Mouse (Mus musculus): Measurements from ENCODE around the gene Rhobtb3.
"Not testable (repeated sequence)": the region's sequence is repeated elsewhere in the genome, so short reads cannot be mapped to it uniquely, and the experiment has no call there.

Gene Rhobtb3

DNA sequence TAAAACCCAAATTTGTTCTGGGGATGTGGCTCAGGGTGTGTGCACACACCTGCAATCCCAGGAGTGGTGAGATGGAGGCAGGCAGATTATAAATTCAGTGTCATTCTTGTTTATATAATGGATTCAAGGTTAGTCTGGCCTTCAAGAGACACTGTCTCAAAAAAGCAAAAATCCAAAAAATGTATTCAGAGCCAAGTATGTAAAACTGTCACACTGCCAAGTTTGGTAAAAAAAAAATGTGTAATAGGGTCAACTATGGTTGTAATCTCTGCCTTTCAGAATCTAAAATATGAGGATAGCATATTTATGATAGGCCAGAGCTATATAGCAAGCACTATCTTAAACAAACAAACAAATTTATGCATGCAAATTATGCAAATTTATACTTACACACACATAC is 15.8 kb downstream of the Rhobtb3 start:
- no peak for DNase-seq

DNA sequence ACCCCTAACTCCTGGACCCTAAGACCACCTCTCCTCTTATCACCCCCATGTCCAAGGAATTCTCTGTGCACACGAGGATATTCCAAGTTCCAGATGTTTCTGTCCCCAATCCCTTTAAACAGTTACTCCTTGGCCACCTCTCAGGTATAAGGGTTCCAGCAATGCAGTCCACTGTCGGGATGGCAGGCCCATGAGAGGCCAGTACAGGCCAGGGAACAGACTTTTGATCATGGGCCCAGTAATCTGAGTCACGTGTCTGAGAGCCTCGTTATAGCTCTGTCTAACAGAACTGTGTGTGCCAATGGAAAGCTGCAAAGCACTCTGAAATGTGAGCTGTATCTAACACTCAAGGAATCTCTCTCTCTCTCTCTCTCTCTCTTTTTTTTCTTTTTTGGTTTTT is 29.6 kb downstream of the Rhobtb3 start:
- DNase-seq, result no peak

DNA sequence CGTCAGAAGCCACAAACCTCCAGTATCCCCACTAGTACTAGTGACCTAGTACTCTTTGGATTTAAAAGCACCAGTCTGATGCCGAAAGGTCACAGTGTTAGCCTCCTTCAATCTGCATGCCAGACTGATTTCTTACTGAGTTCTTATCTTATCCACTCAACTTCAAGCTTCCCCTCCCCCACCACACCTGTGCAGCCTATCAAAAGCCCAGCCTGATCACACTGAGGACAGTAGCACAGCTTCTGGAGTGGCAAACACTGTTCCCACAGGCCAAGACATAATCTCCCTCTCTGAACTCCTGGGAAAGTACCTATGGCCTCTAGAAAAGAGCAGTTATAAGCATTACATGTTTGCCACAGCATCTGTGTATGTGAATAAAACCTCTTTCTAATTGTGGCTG is 35.5 kb downstream of the Rhobtb3 start:
- no peak for DNase-seq

DNA sequence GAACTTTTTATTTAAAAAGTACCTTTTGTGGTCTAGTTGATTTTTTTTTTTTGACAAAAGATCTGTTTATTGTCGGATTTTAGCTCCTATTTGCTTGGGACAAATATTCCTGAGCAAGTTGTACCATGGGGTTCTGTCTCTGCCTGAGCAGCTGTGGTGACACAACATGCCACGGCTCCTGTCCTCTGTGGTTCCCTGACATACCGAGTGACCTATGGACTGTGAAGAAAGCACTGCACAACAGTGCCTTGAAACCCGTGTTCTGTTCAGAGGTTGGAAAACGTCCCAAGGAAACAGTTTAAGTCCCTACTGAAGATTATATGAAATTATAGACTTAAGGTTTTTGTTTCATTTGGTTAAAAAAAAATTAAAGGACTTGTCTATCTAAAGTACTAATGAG is 36.6 kb downstream of the Rhobtb3 start:
- DNase-seq, result no peak

DNA sequence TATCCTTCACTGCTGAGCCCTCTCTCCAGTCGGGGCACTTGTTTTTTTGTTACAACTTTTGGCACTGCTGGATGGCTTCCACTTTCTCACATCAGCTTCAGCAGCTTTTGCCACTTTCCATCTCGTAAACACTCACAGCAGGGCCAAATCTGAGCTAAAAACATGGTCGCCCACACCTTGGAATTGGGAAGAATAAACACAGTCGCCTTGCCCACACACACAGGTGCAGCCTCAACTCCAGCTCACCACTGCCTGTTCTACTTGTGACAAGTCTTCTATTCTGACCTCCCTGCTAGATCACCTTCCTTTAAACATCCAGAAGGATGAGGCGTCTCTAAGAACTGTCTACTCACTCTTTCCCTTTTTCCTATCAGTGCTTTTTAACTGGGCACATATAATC is 39.1 kb downstream of the Rhobtb3 start:
- no peak for DNase-seq

DNA sequence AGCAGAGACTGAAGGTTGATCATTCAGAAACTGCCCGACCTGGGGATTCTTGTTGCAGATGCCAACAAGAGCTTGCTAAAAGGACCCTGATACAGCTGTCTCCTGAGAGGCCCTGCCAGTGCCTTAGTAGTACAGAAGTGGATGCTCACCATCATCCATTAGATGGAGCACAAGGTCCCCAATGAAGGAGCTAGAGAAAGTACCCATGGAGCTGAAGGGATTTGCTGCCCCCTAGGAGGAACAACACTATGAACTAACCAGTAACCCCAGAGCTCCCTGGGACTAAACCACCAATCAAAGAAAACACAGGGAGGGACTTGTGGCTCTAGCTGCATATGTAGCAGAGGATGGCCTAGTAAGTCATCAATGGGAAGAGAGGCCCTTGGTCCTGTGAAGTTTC is 42.8 kb downstream of the Rhobtb3 start:
- DNase-seq, result not testable (repeated sequence)

DNA sequence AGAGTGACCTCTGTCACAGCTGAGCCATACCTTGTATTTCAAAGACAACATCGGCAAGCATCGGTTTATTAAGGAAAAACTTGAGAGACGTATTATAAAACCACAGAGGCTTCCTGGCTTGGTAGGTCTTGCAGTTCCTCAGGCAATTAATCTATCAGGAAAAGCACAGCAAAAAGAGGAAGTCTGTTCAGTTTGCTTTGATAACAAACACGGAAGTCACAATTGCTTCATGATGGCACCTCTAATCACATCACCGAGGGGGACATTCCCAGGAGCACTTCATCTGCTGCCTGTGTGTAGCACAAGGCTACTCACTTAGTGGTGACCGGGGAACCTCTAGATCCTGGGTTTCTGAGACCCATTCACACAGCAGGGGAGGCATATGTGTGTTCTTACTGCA is 50.8 kb downstream of the Rhobtb3 start:
- DNase-seq, result no peak

DNA sequence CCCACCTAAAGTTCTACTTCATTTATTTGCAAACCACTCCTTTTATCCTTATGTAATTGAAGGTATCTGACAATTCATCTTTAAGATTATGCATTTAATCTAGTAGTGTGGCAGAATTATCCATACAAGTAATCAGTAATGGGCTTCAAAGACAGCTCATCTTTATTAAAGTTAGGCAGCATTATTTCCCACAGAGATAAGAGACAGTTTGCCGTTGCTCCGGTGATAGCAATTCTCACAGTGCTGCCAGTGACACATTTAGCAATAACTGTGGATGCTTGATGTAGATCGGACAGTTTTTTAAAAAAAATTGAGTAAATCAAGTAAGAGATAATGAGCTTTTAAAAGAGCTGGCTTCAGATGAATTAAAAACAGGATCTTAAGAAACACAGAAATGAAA is 51.4 kb downstream of the Rhobtb3 start:
- no peak for DNase-seq

DNA sequence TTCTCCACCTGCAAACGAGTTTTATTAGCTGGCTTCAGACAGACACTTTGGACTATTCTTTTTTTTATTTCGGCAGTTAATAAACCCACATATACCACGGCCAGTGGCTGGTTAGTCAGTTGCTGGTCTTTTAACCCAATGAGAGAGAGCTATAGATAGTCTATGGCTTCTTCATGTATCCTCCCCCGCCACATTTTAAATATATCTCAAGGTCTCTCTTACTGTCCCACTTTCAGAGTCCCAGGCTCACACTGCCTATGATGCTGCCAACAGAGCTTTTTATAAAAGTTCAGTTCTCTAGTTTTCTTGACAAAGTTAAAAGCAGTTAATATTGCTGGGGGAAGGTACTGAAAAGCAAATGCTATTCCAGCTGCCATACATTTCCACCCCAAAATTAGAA is 51.9 kb downstream of the Rhobtb3 start:
- DNase-seq, result no peak

DNA sequence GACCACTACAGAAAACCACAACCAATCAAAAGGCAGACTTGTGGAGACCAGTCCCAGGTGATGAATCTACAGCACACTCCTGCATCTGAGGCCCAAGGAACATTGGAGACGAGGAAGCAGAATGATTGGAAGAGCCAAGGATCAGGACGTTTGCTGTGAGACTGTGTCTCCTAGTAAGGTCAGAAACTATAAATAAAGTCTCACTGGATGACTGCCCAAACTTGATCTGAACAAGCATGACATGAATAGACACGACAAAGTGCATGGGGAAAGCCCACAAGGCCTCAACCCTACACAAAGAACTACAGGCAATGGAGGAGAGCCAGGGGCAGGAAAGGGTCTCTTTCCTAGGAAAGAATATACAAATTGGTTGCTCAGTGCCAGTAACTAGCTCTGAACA is 59.9 kb downstream of the Rhobtb3 start:
- no peak for DNase-seq

DNA sequence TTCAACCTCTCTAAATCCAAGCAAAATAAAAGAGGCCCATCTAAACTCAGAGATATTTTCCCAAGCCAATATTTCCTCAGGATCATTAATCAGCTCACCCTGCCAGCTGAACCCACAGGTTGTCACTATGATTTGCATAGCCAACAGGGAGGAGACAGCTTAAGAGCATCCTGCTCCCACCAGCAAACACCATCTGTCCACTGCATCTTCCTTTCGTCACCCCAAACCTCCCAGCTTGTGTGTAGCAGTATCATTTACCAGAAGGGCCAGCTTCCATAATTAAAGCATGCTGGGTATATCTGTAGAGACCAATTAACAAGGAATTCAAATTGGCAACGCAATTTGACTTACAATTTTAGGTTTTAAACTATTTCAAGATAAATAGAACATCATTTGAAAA is 63.2 kb downstream of the Rhobtb3 start:
- DNase-seq, result no peak

DNA sequence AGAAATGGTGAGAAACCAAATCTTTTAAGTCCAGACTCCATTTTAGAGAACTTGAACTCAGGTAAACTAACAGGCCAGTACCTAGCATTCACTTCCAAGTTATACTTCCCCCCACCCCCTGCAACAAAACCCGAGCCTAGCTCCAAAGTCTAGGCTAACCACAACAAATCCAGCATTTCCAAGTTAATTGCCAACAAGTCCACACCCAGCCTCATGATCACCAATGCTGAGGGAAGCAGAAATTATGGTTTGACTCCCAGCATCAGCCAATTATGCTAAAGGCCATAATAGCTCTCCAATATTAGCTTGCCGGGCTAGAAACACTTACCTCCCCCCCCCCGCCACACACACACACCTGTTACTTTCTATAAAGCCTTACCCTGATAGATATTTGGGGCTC is 64.0 kb downstream of the Rhobtb3 start:
- no peak for DNase-seq

DNA sequence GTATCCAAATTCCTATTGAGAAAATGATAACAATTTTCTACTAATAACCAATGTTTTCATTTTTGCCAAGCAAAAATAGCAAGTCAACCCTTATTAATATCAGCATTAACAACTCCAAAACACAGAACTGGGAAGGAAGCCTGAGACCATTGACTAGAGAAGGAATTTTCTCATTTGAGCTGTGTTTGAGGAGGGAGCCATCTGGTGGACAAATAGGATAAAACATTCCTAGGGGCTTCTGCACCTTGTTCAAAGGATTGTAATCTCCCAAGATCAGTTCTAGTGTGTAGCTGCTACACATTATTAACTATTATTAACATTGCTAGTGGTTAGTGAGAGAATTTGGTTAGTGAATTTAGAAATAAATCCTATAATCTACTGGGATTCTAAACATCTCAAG is 65.8 kb downstream of the Rhobtb3 start:
- DNase-seq, result peak; percentile 69

DNA sequence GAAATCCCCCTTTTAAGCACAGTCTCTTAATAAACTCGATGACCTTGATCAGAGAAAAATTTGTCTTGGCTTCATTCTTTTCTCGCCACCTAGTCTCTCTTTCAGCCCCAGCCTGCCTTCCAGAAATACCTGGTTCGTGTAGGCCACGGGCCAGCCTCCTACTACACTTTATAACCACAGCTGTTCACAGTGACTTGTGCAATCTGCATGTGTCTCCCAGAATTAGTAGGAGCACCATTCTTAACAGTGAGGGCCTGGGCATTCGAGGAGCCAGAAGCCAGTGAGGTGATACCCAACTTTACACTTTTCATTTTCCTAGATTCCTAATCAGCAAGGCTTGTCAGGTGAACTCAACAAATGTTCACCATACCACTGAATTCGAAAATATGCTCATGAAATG is 67.1 kb downstream of the Rhobtb3 start:
- DNase-seq, result no peak

DNA sequence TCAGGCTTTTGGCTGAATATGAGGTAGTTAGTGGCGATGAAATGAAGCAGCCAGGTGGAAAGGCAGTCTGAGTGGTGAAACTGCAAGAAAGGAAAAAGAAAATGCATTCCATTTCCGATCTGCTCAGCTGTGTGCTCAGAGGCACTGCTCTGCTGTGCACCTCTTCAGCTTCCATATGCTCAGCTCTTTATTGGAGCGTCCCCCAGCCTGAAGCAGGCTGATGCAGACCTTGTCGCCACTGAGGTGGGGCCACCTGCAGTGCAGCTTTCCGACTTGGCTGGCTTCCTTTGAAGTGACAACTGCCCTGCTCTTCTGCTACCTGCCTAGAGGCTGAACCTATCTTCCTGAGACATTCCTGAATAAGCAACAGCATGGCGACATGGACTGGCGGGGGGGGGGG is 67.5 kb downstream of the Rhobtb3 start:
- DNase-seq, result not testable (repeated sequence)

DNA sequence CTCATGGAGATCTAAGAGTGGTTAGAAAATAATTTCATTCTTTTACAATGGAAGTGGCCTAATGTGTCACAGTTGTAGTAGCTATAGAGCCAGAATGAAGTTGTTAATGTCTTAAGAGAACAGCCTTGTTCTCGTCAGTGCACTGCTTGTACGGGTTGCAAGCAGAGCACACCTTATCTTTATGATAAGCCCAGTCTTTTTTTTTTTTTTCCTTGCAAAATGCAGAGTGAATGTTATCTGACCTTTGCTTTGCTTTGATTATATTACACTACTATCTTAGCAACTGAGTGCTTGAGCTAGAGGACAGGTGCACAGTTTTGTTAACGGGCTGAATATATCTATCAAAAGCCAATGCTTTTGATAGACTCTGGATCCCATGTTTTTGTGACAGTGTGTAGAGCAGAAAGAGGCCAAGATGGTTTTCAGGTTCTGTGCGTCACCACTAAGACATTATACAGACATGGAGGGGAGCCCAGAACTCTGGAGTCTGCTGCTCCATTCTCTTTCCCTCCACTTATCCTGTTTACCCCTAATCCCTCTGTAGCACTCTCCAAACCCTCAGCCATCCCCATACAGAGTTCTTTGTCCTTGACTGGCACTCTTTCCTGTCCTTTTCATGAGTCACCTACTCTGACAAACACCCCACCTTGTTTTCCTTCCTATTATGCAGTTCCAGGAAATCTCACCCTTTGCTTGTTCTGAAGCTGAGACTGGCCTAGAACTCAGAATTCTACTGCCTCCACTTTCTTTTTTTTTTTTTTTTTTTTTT is 68.9 kb downstream of the Rhobtb3 start:
- no peak for DNase-seq

DNA sequence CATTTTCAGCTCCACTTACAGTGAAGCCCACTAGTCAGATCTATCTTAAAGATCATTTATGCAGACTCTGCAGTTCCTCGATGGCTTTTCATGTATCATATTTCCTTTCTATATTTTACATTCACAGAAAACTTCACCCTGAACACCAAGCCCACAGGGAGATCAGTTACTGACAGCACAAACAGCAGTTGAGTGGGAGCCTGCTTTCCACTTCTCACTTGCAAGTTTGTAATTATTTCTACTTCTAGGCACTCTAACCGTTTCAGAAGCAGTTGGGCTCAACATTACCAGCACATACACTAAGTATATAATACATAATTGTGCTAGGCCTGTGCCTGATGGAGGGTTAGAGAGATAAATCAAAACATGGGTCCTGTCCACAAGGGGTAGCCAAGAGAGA is 75.8 kb downstream of the Rhobtb3 start:
- DNase-seq, result no peak

DNA sequence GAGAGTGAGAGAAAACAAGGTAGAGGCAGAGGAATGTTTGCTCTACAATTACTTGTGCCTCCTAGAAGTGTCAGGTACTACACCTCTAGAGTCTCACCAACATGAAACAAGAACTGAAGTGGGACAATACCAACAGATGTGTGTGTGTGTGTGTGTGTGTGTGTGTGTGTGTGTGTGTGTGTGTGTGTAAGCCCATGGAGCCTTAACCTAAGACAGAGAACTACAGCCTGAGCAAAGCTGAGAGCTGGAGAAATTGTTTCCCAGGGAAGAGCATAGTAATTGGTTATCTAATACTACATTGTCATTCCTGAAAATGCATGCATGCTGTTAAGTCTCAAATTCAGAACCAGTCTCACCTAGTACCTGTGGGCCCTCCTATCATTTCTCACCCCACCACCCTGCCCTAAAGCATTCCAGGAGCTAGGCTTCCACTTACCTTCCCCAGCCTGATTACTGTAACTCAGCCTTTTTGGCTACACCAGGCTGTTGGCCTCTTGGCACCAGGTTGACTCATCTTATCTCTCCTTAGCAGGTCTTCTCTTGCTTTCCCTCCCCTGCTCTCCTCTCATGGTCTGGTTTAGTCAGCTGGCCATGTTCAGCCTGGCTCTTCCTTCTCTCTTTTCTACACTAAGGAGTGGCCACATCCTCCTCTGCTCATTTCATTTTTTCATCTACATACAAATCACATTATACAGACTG is 78.1 kb downstream of the Rhobtb3 start:
- DNase-seq, result no peak

DNA sequence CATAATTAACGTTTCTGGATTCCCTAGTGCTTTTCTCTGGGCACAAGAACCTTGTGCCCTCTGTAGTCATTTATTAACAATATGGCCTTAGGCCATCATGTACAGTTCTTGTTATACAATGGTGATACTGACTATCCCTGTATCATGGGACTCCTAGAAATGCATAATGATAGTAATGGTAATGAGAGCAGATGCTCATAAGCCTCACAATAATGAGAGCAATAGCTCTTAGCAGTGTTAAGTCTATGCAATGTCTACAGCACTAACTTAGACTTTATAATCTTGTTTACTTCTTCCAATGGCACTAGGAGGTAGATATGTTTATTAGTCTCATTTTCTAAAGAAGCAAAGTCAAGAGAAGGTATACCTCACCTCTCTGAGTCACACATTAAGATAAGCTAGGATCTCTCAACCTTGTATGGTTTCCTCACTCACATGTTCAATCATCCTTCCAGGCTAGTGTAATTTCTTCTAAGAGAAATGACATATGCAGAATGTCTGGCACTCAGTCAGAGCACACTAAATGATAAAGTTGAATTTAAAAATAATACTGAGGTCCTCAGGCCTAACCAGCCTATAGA is 84.4 kb downstream of the Rhobtb3 start:
- no peak for DNase-seq

DNA sequence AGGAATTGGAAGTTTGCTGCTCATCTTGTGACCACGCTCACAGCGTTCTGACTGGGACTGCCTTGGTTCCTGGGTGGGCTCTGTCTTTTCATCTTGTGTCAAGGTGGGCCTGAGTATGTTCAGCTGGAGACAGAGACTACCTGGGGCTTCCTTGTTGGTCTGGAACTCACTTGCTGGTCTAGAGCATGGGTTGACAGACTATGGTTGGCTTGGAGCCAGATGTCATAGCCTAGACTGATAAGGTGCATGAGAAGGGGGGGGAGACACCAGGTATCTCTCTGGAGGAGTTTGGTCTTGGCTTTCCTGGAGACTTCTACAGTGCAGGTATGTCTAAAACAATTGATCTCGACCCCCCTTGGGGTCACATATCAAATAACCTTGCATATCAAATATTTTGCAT is 90.6 kb downstream of the Rhobtb3 start:
- no peak for DNase-seq

DNA sequence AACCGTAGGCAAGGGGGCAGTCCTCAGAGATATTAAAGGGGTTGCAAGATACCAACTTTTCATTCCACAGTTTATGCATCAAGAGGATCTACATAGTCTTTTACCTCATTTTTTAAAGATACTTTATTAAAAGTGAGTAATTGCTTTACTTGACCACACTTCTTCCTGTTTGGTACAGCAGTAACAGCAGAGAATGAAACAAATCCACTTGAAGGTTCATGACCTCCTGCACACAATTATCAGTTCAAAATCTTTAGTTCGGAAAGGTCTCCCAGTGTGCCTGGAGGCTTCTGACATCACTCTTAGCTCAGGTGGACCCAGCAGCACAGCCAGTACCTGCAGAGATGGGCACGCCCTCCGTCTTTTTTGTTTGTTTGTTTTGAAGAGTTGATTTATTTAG is 91.7 kb downstream of the Rhobtb3 start:
- no peak for DNase-seq

DNA sequence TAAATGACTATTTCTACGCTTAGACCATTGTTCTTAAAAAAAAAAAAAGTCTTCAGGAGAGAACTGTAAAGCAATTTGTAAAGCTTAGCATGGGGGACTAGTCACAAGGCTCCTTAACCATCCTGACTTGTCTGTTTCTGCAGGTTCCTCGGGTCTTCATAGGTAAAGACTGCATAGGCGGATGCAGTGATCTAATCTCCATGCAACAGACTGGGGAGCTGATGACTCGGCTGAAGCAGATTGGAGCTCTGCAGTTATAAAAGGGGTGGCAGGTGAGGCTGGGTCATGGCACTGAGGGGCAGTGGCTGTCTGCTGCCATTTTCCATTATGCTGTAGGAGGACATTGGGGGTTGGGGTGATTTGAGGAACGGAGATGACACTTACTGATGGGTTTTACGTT is 96.7 kb downstream of the Rhobtb3 start:
- no peak for DNase-seq

DNA sequence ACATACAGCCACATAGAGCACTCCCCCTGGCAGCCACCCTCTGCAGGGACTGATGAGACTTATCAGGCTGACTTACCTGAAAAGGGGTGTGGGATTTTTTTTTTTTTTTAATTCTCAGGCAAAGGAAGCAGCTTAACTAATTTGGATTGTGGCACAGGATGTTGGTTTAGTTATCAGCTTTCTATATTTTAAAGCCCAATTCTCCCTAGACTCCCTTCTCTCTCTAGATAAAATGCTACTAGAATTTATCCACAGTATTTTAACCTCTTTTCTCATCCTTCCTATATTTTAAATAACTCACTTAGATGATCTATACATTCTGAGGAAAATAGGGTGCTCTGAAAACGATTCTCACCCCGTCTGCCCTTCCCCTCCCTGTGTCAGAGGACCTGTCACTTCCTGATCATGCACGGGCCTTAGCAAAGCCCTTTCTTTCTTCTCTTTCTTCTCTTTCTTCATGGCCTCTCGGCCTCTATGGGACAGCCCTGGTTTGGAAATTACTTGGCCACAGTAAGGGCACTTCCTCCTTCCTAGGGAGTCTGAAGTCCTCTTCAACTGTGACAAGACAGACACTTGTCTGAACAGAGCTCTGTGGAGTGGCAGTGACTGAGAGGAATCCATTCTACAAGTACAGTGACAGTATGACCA is 98.1 kb downstream of the Rhobtb3 start:
- no peak for DNase-seq

Data from lung, postnatal 10 days (tissue).